Mouse (Mus musculus) cerebellum, postnatal 36 days (tissue): ENCODE data around the gene Ptprf.

Experiments
- DNase-seq, 2 experiments: peaks; one replicate each; pipeline ENCODE4 v3.0.0; 2021 to 2022; ENCODE audit warnings: mixed read lengths in 2 of 2

Ptprf gene

GRCm38 (mm10) chr4:118281444-118282181, 9.6 kb downstream of the Ptprf start:
- DNase-seq: no peak

- no peak for DNase-seq
Measured at GRCm38 (mm10) chr4:118280506-118280905, 10.7 kb downstream of the Ptprf start.

- peak in 1 of 2 experiments; percentile 39 for DNase-seq
Measured at GRCm38 (mm10) chr4:118276520-118277232, 14.5 kb downstream of the Ptprf start.

GRCm38 (mm10) chr4:118275601-118276519, 15.3 kb downstream of the Ptprf start:
- no peak for DNase-seq

- no peak for DNase-seq
Measured at GRCm38 (mm10) chr4:118274521-118274920, 16.7 kb downstream of the Ptprf start.

GRCm38 (mm10) chr4:118273998-118274397, 17.2 kb downstream of the Ptprf start:
- no peak for DNase-seq

- DNase-seq: no peak
Measured at GRCm38 (mm10) chr4:118273545-118273944, 17.7 kb downstream of the Ptprf start.

GRCm38 (mm10) chr4:118272871-118273270, 18.3 kb downstream of the Ptprf start:
- DNase-seq: no peak

GRCm38 (mm10) chr4:118272258-118272657, 18.9 kb downstream of the Ptprf start:
- peak; percentile 56 to 62 for DNase-seq

- no peak for DNase-seq
Measured at GRCm38 (mm10) chr4:118271556-118272074, 19.6 kb downstream of the Ptprf start.

- DNase-seq: no peak
Measured at GRCm38 (mm10) chr4:118270706-118271105, 20.5 kb downstream of the Ptprf start.

- peak; percentile 34 to 35 for DNase-seq
Measured at GRCm38 (mm10) chr4:118269999-118270398, 21.2 kb downstream of the Ptprf start.

GRCm38 (mm10) chr4:118268429-118269212, 22.6 kb downstream of the Ptprf start:
- DNase-seq: no peak

- no peak for DNase-seq
Measured at GRCm38 (mm10) chr4:118265557-118265956, 25.6 kb downstream of the Ptprf start.

- no peak for DNase-seq
Measured at GRCm38 (mm10) chr4:118261771-118262473, 29.3 kb downstream of the Ptprf start.

- no peak for DNase-seq
Measured at GRCm38 (mm10) chr4:118261291-118261690, 29.9 kb downstream of the Ptprf start.

- peak; percentile 53 to 69 for DNase-seq
Measured at GRCm38 (mm10) chr4:118260551-118261267, 30.5 kb downstream of the Ptprf start.

GRCm38 (mm10) chr4:118259782-118260463, 31.3 kb downstream of the Ptprf start:
- DNase-seq: no peak

GRCm38 (mm10) chr4:118257977-118258376, 33.2 kb downstream of the Ptprf start:
- no peak for DNase-seq

GRCm38 (mm10) chr4:118257416-118257815, 33.8 kb downstream of the Ptprf start:
- DNase-seq: no peak
